In the genomic region with DNA sequence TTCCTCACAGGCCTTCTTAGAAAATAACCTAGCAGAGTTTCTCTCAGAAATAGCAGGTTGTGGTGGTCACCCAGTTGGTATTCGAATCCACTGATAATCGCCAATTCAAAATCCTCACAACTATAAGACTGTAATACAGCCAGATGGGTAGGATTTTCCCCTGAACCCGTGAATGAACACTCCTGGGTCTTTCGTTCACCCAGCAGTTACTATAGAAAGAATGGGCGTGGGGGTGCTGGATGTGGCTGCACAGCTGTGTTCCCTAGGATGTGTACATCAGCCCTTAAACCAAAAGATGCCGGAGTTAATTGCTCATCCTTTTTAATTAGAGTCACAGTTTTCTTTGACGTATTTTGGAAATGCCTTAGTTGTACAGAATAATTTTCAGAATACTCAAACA, we compare ENCODE assay signal across 12 mouse cellular contexts. TPM values are rescaled to one million over a fixed set of nuclear protein-coding genes. Genes with fewer than 3 reads are reported as not detected.
DNase-seq lines count a peak whose midpoint lies in the region; ATAC-seq and TF ChIP-seq lines count a peak whose summit lies in the region.
"Had no signal": no experiment of that assay in that cellular context is flagged by ENCODE, and none has a peak within 500 bp of the region (broad histone marks: within the 10 kb centered on the region; RNA-seq: fewer than 3 reads in every experiment).

No protein-coding gene starts in this region.

- H3K27me3 ChIP-seq in heart, adult 2 months (ENCODE audit: control insufficient read depth, insufficient read depth, low read length), result no peaks in the 10 kb centered on the region
- no peaks in the 10 kb centered on the region for H3K27me3 ChIP-seq in limb, embryonic 15.5 days
- H3K27me3 ChIP-seq: embryonic facial prominence, embryonic 12.5 days; kidney, embryonic 15.5 days had no signal

- H3K79me2 ChIP-seq in heart, adult 2 months (replicated peaks; ENCODE audit: control insufficient read depth, insufficient read depth, low read length), result no peaks in the 10 kb centered on the region

- no peak for ATAC-seq in limb, embryonic 15.5 days (ENCODE audit: insufficient number of reproducible peaks, low FRiP score, low TSS enrichment, low read depth)

- H3K9me3 ChIP-seq in limb, embryonic 15.5 days, result no peaks in the 10 kb centered on the region
- H3K9me3 ChIP-seq: embryonic facial prominence, embryonic 12.5 days; kidney, embryonic 15.5 days had no signal

- no peak for TF ChIP-seq CTCF in heart, adult 2 months (IDR thresholded peaks at IDR 0.05)
- no peak for TF ChIP-seq CTCF in embryonic fibroblast, embryonic 13.5 days (IDR thresholded peaks at IDR 0.05; ENCODE audit: borderline replicate concordance, insufficient read depth, low read length)

- peaks cover 48% of the 10 kb centered on the region for H3K36me3 ChIP-seq in heart, adult 2 months (ENCODE audit: control insufficient read depth, insufficient read depth, low read length)
- no peaks in the 10 kb centered on the region for H3K36me3 ChIP-seq in limb, embryonic 15.5 days
- H3K36me3 ChIP-seq: embryonic facial prominence, embryonic 12.5 days; kidney, embryonic 15.5 days had no signal

- no peak for TF ChIP-seq EP300 in heart, adult 2 months (IDR thresholded peaks at IDR 0.05; ENCODE audit: insufficient read depth, low read depth, low read length)

- H3K4me3 ChIP-seq in heart, adult 2 months, result no peak overlapping the region
- no peak overlapping the region for H3K4me3 ChIP-seq in embryonic fibroblast, embryonic 13.5 days (ENCODE audit: insufficient read depth, low read length)
- no peak overlapping the region for H3K4me3 ChIP-seq in limb, embryonic 15.5 days
- H3K4me3 ChIP-seq: embryonic facial prominence, embryonic 12.5 days; kidney, embryonic 15.5 days had no signal

- no peak for DNase-seq in heart, adult 2 months
- DNase-seq in heart, postnatal 4 days, result no peak
- DNase-seq in ES-CJ7 (ENCODE audit: low read depth, low spot score), result peak; percentile 61
- no peak for DNase-seq in right cerebral cortex, adult 2 months (ENCODE audit: low spot score in 2 of 2)
- DNase-seq in right cerebral cortex, postnatal 25 days, result no peak
- DNase-seq: cerebellum, adult 8-10 months; liver; thymus, postnatal 25 days had no signal

- peaks cover 3% of the 10 kb centered on the region for H3K4me1 ChIP-seq in heart, adult 2 months (ENCODE audit: control insufficient read depth, insufficient read depth, low read length)
- H3K4me1 ChIP-seq in embryonic fibroblast, embryonic 13.5 days (ENCODE audit: control insufficient read depth, insufficient read depth, low read length), result no peaks in the 10 kb centered on the region
- H3K4me1 ChIP-seq in limb, embryonic 15.5 days, result peaks cover 17% of the 10 kb centered on the region
- H3K4me1 ChIP-seq: embryonic facial prominence, embryonic 12.5 days; kidney, embryonic 15.5 days had no signal

- no peak overlapping the region for H3K9ac ChIP-seq in heart, adult 2 months (ENCODE audit: low read depth, low read length)
- no peak overlapping the region for H3K9ac ChIP-seq in limb, embryonic 15.5 days
- H3K9ac ChIP-seq: embryonic facial prominence, embryonic 12.5 days; kidney, embryonic 15.5 days had no signal

- H3K27ac ChIP-seq in heart, adult 2 months, result peak overlapping the region; percentile 77
- H3K27ac ChIP-seq in embryonic fibroblast, embryonic 13.5 days (ENCODE audit: insufficient read depth, low read length), result peak overlapping the region; percentile 60; the same call in 1 of the 2 replicates
- peak overlapping the region; percentile 28 for H3K27ac ChIP-seq in limb, embryonic 15.5 days
- H3K27ac ChIP-seq: embryonic facial prominence, embryonic 12.5 days; kidney, embryonic 15.5 days had no signal

- no peak for TF ChIP-seq POLR2A in heart, adult 2 months (IDR thresholded peaks at IDR 0.05; ENCODE audit: insufficient read depth, low read depth, low read length)
- no peak for TF ChIP-seq POLR2A in embryonic fibroblast, embryonic 13.5 days (IDR thresholded peaks at IDR 0.05; ENCODE audit: low read depth, low read length)

- H3K4me2 ChIP-seq in limb, embryonic 15.5 days, result no peak overlapping the region
- H3K4me2 ChIP-seq: embryonic facial prominence, embryonic 12.5 days; kidney, embryonic 15.5 days had no signal

- 57% methylated on average over 7 of the region's 7 CpGs for WGBS in heart, adult 2 months
- 46% methylated on average over 7 of the region's 7 CpGs for WGBS in limb, embryonic 15.5 days

- intact Hi-C loops in heart, adult 2 months (cut with DNase I), result loop anchor here (5.0 kb wide), 2 partner anchors 49 to 101 kb away; a partner anchor contains a TSS

RNA-seq across cellular contexts. Expression of a gene that starts 50.9 kb away (rescaled TPM):
- total RNA-seq in heart, adult 2 months (2021), result 10 to 100 TPM; 60.0 to 62.5 TPM
- 21.6 and 53.9 TPM in 2 replicates for polyA plus RNA-seq in heart, adult 2 months (2012; rRNA removed)
- total RNA-seq in heart, postnatal 4 days (2021), result 100 to 1,000 TPM in 1 of 2 experiments, 10 to 100 TPM in 1; 96.3 to 105 TPM
- polyA plus RNA-seq in embryonic fibroblast, embryonic 13.5 days (2011; ENCODE audit: insufficient read length, low read depth, missing spikeins), result 10.2 and 12.2 TPM in 2 replicates
- 34.1 and 34.3 TPM in 2 replicates for polyA plus RNA-seq in limb, embryonic 15.5 days (2015; fragmentation: Nextera tagmentation; extraction: Ambion mirVana)
